Mouse (Mus musculus) kidney, postnatal 0 days (tissue): ENCODE results near the gene Mmel1. TPM values are rescaled to one million over a fixed set of nuclear protein-coding genes. Genes with fewer than 3 reads are reported as not detected.

Source experiments
- ATAC-seq: fragments of 200-750 bp; cut with Nextera tagmentation; replicated peaks from 2 replicates; pipeline ENCODE4 v1.8.0; 2017; ENCODE audit warnings: low read depth, moderate number of reproducible peaks, moderate TSS enrichment, moderate library complexity; ENCODE audit not compliant: low FRiP score
- DNase-seq: peaks from one replicate; pipeline ENCODE4 v3.0.0-alpha.2; 2016; ENCODE audit warnings: low spot score
- H3K27ac ChIP-seq: fragments of 300-500 bp; sonication (generic); 2 replicates; pipeline ENCODE4 v1.5.1; 2014; ENCODE audit warnings: mild to moderate bottlenecking
- H3K27me3 ChIP-seq: fragments of 300-500 bp; sonication (generic); 2 replicates; pipeline ENCODE4 v1.6.1; 2014; ENCODE audit warnings: low read length, mixed read lengths; ENCODE audit not compliant: insufficient read depth
- H3K36me3 ChIP-seq: fragments of 300-500 bp; sonication (generic); 2 replicates; pipeline ENCODE4 v1.6.1; 2014; ENCODE audit warnings: low read length, mixed read lengths; ENCODE audit not compliant: insufficient read depth
- H3K4me1 ChIP-seq: fragments of 300-500 bp; sonication (generic); replicated peaks from 2 replicates; pipeline ENCODE4 v1.6.1; 2014; ENCODE audit warnings: antibody characterized with exemption, low read length, mixed read lengths; ENCODE audit not compliant: insufficient read depth
- H3K4me2 ChIP-seq: fragments of 300-500 bp; sonication (generic); 2 replicates; pipeline ENCODE4 v1.6.1; 2014; ENCODE audit warnings: mild to moderate bottlenecking, low read length, moderate library complexity, mixed read lengths
- H3K4me3 ChIP-seq: fragments of 300-500 bp; sonication (generic); replicated peaks from 2 replicates; pipeline ENCODE4 v1.5.1; 2014; ENCODE audit warnings: low read depth, low read length
- H3K9ac ChIP-seq: fragments of 300-500 bp; sonication (generic); 2 replicates; pipeline ENCODE4 v1.6.1; 2014; ENCODE audit warnings: low read depth, low read length
- H3K9me3 ChIP-seq: fragments of 300-500 bp; sonication (generic); replicated peaks from 2 replicates; pipeline ENCODE4 v1.6.1; 2016; ENCODE audit warnings: low read length, inconsistent platforms, mixed read lengths
- CTCF ChIP-seq: IDR thresholded peaks from 2 replicates; pipeline ENCODE4 v1.5.1; 2016; ENCODE audit warnings: antibody characterized with exemption, low read depth, mild to moderate bottlenecking, moderate library complexity
- WGBS: fragments of 180-500 bp; shearing (Covaris S2); extraction: QIAGEN DNeasy Blood & Tissue Kit; methylation state at CpG from one replicate; pipeline ENCODE4 v1.1.7; 2014; 5-methylcytosine and 5-hydroxymethylcytosine counted together
- polyA plus RNA-seq: library from polyadenylated mRNA; unstranded; fragments of >200 nt; fragmentation: Nextera tagmentation; extraction: Ambion mirVana; gene quantifications from 2 replicates; pipeline ENCODE4 v1.2.1, GENCODE M21; 2015

Gene Mmel1
- polyA plus RNA-seq, 1 experiment from 2014 or later: not detected

- Histone ChIP-seq H3K9me3 (no peaks in the 10 kb centered on the region), H3K27ac (no peak overlapping the region), H3K4me3 (peak overlapping the region; percentile 51), H3K4me2 (peak overlapping the region; percentile 95), H3K4me1 (peaks cover 12% of the 10 kb centered on the region), H3K36me3 (no peaks in the 10 kb centered on the region), H3K27me3 (no peaks in the 10 kb centered on the region), H3K9ac (peak overlapping the region; percentile 59)
- no peak for TF ChIP-seq CTCF
- no peak for DNase-seq
- no peak for ATAC-seq
- 64% methylated on average over 6 of the region's 6 CpGs for WGBS
Observed at GRCm38 (mm10) chr4:154897676-154898465, 28.5 kb downstream of the Mmel1 start.

GRCm38 (mm10) chr4:154898506-154899446 lies 29.4 kb downstream of the Mmel1 start, which contains the start of gene Fam213b:
Fam213b (minus strand) TSS chr4:154899135.
- ATAC-seq (peak; percentile 95), DNase-seq (peak; percentile 94)
- Histone ChIP-seq H3K9ac (peak within 1 kb of the TSS; percentile 59), H3K4me2 (peak within 1 kb of the TSS; percentile 95), H3K27me3 (no peaks in the 10 kb centered on the region), H3K27ac (no peak within 1 kb of the TSS), H3K9me3 (no peaks in the 10 kb centered on the region), H3K4me1 (peaks cover 12% of the 10 kb centered on the region), H3K4me3 (peak within 1 kb of the TSS; percentile 51), H3K36me3 (no peaks in the 10 kb centered on the region)
- WGBS: 2% methylated on average over 43 of the region's 43 CpGs
- TF ChIP-seq CTCF: no peak

GRCm38 (mm10) chr4:154902371-154902770 lies 33.0 kb downstream of the Mmel1 start:
- WGBS: 94% methylated on average over 2 of the region's 2 CpGs
- H3K27me3 ChIP-seq: no peaks in the 10 kb centered on the region
- no peaks in the 10 kb centered on the region for H3K36me3 ChIP-seq
- no peak overlapping the region for H3K9ac ChIP-seq
- H3K4me1 ChIP-seq: peaks cover 12% of the 10 kb centered on the region
- H3K4me3 ChIP-seq: no peak overlapping the region
- no peak for TF ChIP-seq CTCF
- no peak for DNase-seq
- ATAC-seq: no peak
- H3K27ac ChIP-seq: no peak overlapping the region
- H3K9me3 ChIP-seq: no peaks in the 10 kb centered on the region
- H3K4me2 ChIP-seq: no peak overlapping the region

GRCm38 (mm10) chr4:154904185-154905071 lies 35.0 kb downstream of the Mmel1 start:
- Histone ChIP-seq H3K27ac (no peak overlapping the region), H3K9ac (peak overlapping the region; percentile 43; the same call in 1 of the 2 replicates), H3K36me3 (no peaks in the 10 kb centered on the region), H3K9me3 (no peaks in the 10 kb centered on the region), H3K27me3 (no peaks in the 10 kb centered on the region), H3K4me1 (no peaks in the 10 kb centered on the region), H3K4me3 (peak overlapping the region; percentile 34), H3K4me2 (peak overlapping the region; percentile 68)
- DNase-seq (peak; percentile 94), ATAC-seq (peak; percentile 95)
- TF ChIP-seq CTCF: no peak
- WGBS: 3% methylated on average over 16 of the region's 16 CpGs

GRCm38 (mm10) chr4:154907833-154908232 lies 38.4 kb downstream of the Mmel1 start:
- WGBS: 38% methylated on average over 17 of the region's 17 CpGs
- ATAC-seq: peak; percentile 50; the same call in 1 of the 2 replicates
- no peaks in the 10 kb centered on the region for H3K4me1 ChIP-seq
- H3K4me3 ChIP-seq: no peak overlapping the region
- H3K27me3 ChIP-seq: no peaks in the 10 kb centered on the region
- 0 out of 2 replicates have a peak overlapping the region, but pooled peaks have one; percentile 2 for H3K4me2 ChIP-seq
- no peaks in the 10 kb centered on the region for H3K9me3 ChIP-seq
- H3K27ac ChIP-seq: 0 out of 2 replicates have a peak overlapping the region, but pooled peaks have one; percentile 6
- H3K36me3 ChIP-seq: no peaks in the 10 kb centered on the region
- DNase-seq: peak; percentile 93
- peak; percentile 82 for TF ChIP-seq CTCF
- no peak overlapping the region for H3K9ac ChIP-seq
